Mouse (Mus musculus): Measurements from ENCODE around the gene Socs3.

DNA sequence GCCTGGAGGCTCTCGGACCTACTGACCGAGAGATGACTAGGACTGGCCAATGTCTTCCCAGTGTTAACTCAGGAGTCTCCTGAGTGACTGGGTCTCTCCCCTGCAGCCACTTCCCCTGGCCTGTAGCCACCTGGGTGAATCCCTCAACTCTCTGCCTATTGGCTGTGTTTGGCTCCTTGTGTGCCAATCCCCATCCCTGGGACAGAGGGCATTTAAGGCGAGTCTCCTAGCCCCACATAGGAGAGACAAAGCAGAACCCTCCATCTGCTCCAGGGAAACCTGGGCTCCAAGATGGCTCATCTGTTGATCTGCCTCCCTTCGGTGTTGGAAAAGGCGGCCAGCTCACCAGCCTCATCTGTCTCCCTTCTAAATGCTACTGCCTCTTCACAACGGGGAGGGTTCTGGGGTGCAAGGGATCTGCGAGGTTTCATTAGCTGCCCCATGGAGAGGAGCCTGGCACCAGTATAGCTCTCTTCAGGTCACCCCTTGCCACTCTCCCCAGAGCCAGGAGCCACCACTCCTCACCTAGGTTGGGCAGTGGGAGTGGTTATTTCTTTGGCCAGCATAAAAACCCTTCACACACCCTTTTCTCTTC lies 3.2 kb downstream of the Socs3 start:
- TF ChIP-seq CTCF (IDR thresholded peaks at IDR 0.05; ENCODE audit: control insufficient read depth, insufficient read depth, insufficient replicate concordance, low read depth, low read length), result no peak
- no peak for TF ChIP-seq POLR2A (IDR thresholded peaks at IDR 0.05; ENCODE audit: control insufficient read depth, low read depth, low read length)
